ENCODE assay signal across 13 mouse cellular contexts in genomic region chr5:77123597-77123996, GRCm38 (mm10). TPM values are rescaled to one million over a fixed set of nuclear protein-coding genes. Genes with fewer than 3 reads are reported as not detected.
DNase-seq lines count a peak whose midpoint lies in the region; ATAC-seq and TF ChIP-seq lines count a peak whose summit lies in the region.
"Had no signal": no experiment of that assay in that cellular context is flagged by ENCODE, and none has a peak within 500 bp of the region (broad histone marks: within the 10 kb centered on the region; RNA-seq: fewer than 3 reads in every experiment).

No protein-coding gene starts in this region.

- no peak for TF ChIP-seq CTCF in hindbrain, postnatal 0 days (IDR thresholded peaks at IDR 0.05; ENCODE audit: low read depth)

- H3K4me1 ChIP-seq in heart, embryonic 10.5 days, result peaks cover 49% of the 10 kb centered on the region
- peaks cover 23% of the 10 kb centered on the region for H3K4me1 ChIP-seq in heart, embryonic 11.5 days (ENCODE audit: control insufficient read depth, insufficient read depth, low read length)
- 0 out of 2 replicates have a peak, but pooled peaks cover 15% of the 10 kb centered on the region for H3K4me1 ChIP-seq in hindbrain, postnatal 0 days (ENCODE audit: insufficient read depth, low read length)
- peaks cover 14% of the 10 kb centered on the region for H3K4me1 ChIP-seq in hindbrain, embryonic 16.5 days (ENCODE audit: control insufficient read depth, insufficient read depth, low read depth, low read length)
- H3K4me1 ChIP-seq in lung, embryonic 15.5 days, result peaks cover 29% of the 10 kb centered on the region
- peaks cover 37% of the 10 kb centered on the region for H3K4me1 ChIP-seq in neural tube, embryonic 13.5 days (replicated peaks)

- DNase-seq in heart, embryonic 10.5 days (ENCODE audit: low spot score), result no peak
- no peak for DNase-seq in hindbrain, postnatal 0 days (ENCODE audit: low spot score)
- no peak for DNase-seq in lung, postnatal 4 days
- DNase-seq in thymus, postnatal 0 days (ENCODE audit: low spot score), result no peak
- DNase-seq: cerebellum, postnatal 14 days; gastrocnemius, postnatal 10 days; lung, embryonic 14.5 days; right cerebral cortex, postnatal 25 days had no signal

- no peaks in the 10 kb centered on the region for H3K9me3 ChIP-seq in heart, embryonic 10.5 days
- H3K9me3 ChIP-seq in heart, embryonic 11.5 days (replicated peaks; ENCODE audit: control insufficient read depth, low read length), result peaks cover 3% of the 10 kb centered on the region; the same call in 1 of the 2 replicates
- H3K9me3 ChIP-seq in hindbrain, postnatal 0 days (ENCODE audit: low read length), result peaks cover 4% of the 10 kb centered on the region; the same call in 1 of the 2 replicates
- peaks cover 3% of the 10 kb centered on the region; the same call in 1 of the 2 replicates for H3K9me3 ChIP-seq in hindbrain, embryonic 16.5 days (ENCODE audit: control insufficient read depth, low read length)
- no peaks in the 10 kb centered on the region; the same call in 1 of the 2 replicates for H3K9me3 ChIP-seq in lung, embryonic 15.5 days
- H3K9me3 ChIP-seq in neural tube, embryonic 13.5 days, result no peaks in the 10 kb centered on the region

- 62% methylated on average over 9 of the region's 9 CpGs for WGBS in heart, embryonic 10.5 days
- WGBS in heart, embryonic 11.5 days (ENCODE audit: insufficient replicate concordance), result 68% methylated on average over 9 of the region's 9 CpGs
- 62% methylated on average over 9 of the region's 9 CpGs for WGBS in hindbrain, postnatal 0 days
- WGBS in hindbrain, embryonic 16.5 days, result 66% methylated on average over 9 of the region's 9 CpGs
- WGBS in lung, embryonic 15.5 days, result 67% methylated on average over 9 of the region's 9 CpGs
- 55% methylated on average over 9 of the region's 9 CpGs for WGBS in neural tube, embryonic 13.5 days

- H3K4me2 ChIP-seq in heart, embryonic 11.5 days, result no peak overlapping the region
- no peak overlapping the region for H3K4me2 ChIP-seq in hindbrain, postnatal 0 days (ENCODE audit: low read depth, low read length)
- H3K4me2 ChIP-seq in hindbrain, embryonic 16.5 days (ENCODE audit: low read length), result no peak overlapping the region
- no peak overlapping the region for H3K4me2 ChIP-seq in lung, embryonic 15.5 days
- H3K4me2 ChIP-seq in neural tube, embryonic 13.5 days, result no peak overlapping the region
- H3K4me2 ChIP-seq: lung, embryonic 14.5 days had no signal

- no peak overlapping the region for H3K9ac ChIP-seq in heart, embryonic 11.5 days (ENCODE audit: low read depth, low read length)
- no peak overlapping the region for H3K9ac ChIP-seq in hindbrain, postnatal 0 days (replicated peaks; ENCODE audit: low read length)
- H3K9ac ChIP-seq in hindbrain, embryonic 16.5 days (ENCODE audit: low read depth, low read length), result no peak overlapping the region
- H3K9ac ChIP-seq in lung, embryonic 15.5 days, result no peak overlapping the region
- H3K9ac ChIP-seq in neural tube, embryonic 13.5 days, result no peak overlapping the region
- H3K9ac ChIP-seq: lung, embryonic 14.5 days had no signal

- H3K27ac ChIP-seq in heart, embryonic 10.5 days, result peak overlapping the region; percentile 42; the same call in 1 of the 2 replicates
- H3K27ac ChIP-seq in heart, embryonic 11.5 days (ENCODE audit: low read depth, low read length), result no peak overlapping the region; the same call in 1 of the 2 replicates
- H3K27ac ChIP-seq in hindbrain, postnatal 0 days, result peak overlapping the region; percentile 81; the same call in 1 of the 2 replicates
- H3K27ac ChIP-seq in hindbrain, embryonic 16.5 days (ENCODE audit: low read depth, low read length), result no peak overlapping the region
- 0 out of 2 replicates have a peak overlapping the region, but pooled peaks have one; percentile 16 for H3K27ac ChIP-seq in lung, embryonic 15.5 days
- peak overlapping the region; percentile 77 for H3K27ac ChIP-seq in neural tube, embryonic 13.5 days (replicated peaks)
- H3K27ac ChIP-seq: left cerebral cortex, adult 2 months had no signal

- no peak overlapping the region for H3K4me3 ChIP-seq in heart, embryonic 10.5 days
- H3K4me3 ChIP-seq in heart, embryonic 11.5 days (ENCODE audit: low read depth, low read length), result no peak overlapping the region
- no peak overlapping the region for H3K4me3 ChIP-seq in hindbrain, postnatal 0 days (ENCODE audit: low read length)
- no peak overlapping the region for H3K4me3 ChIP-seq in hindbrain, embryonic 16.5 days (ENCODE audit: low read length)
- H3K4me3 ChIP-seq in lung, embryonic 15.5 days, result no peak overlapping the region
- H3K4me3 ChIP-seq in neural tube, embryonic 13.5 days, result no peak overlapping the region
- H3K4me3 ChIP-seq: left cerebral cortex, adult 2 months had no signal

- H3K27me3 ChIP-seq in heart, embryonic 10.5 days (ENCODE audit: insufficient read depth, poor library complexity, severe bottlenecking), result peaks cover 6% of the 10 kb centered on the region; the same call in 1 of the 2 replicates
- H3K27me3 ChIP-seq in heart, embryonic 11.5 days (ENCODE audit: control insufficient read depth, insufficient read depth, low read length), result no peaks in the 10 kb centered on the region
- H3K27me3 ChIP-seq in hindbrain, postnatal 0 days (ENCODE audit: insufficient read depth, low read length), result no peaks in the 10 kb centered on the region
- H3K27me3 ChIP-seq in hindbrain, embryonic 16.5 days (replicated peaks; ENCODE audit: control insufficient read depth, insufficient read depth, low read length), result no peaks in the 10 kb centered on the region
- H3K27me3 ChIP-seq in lung, embryonic 15.5 days, result no peaks in the 10 kb centered on the region
- no peaks in the 10 kb centered on the region for H3K27me3 ChIP-seq in neural tube, embryonic 13.5 days

- no peak for ATAC-seq in heart, embryonic 11.5 days (replicated peaks; ENCODE audit: insufficient number of reproducible peaks, low FRiP score, low TSS enrichment)
- no peak for ATAC-seq in hindbrain, postnatal 0 days
- no peak for ATAC-seq in hindbrain, embryonic 16.5 days
- ATAC-seq in lung, embryonic 15.5 days (ENCODE audit: borderline replicate concordance, extremely low read depth, low FRiP score, low TSS enrichment), result no peak
- ATAC-seq in neural tube, embryonic 13.5 days (ENCODE audit: low read depth), result no peak

- H3K36me3 ChIP-seq in heart, embryonic 10.5 days, result no peaks in the 10 kb centered on the region
- no peaks in the 10 kb centered on the region for H3K36me3 ChIP-seq in heart, embryonic 11.5 days (ENCODE audit: control insufficient read depth, insufficient read depth, low read length)
- H3K36me3 ChIP-seq in hindbrain, postnatal 0 days (ENCODE audit: insufficient read depth, low read length), result no peaks in the 10 kb centered on the region
- no peaks in the 10 kb centered on the region for H3K36me3 ChIP-seq in hindbrain, embryonic 16.5 days (ENCODE audit: control insufficient read depth, insufficient read depth, low read length)
- no peaks in the 10 kb centered on the region for H3K36me3 ChIP-seq in lung, embryonic 15.5 days
- H3K36me3 ChIP-seq in neural tube, embryonic 13.5 days, result no peaks in the 10 kb centered on the region

RNA-seq across cellular contexts. Expression of gene Hopx, which starts 8.7 kb away (rescaled TPM):
- polyA plus RNA-seq in heart, embryonic 10.5 days (2016; fragmentation: Nextera tagmentation; extraction: Ambion mirVana), result 6.7 and 11.5 TPM in 2 replicates
- polyA plus RNA-seq in heart, embryonic 11.5 days (2014; fragmentation: Nextera tagmentation; extraction: Ambion mirVana), result 13.0 and 19.7 TPM in 2 replicates
- 69.6 and 94.8 TPM in 2 replicates for total RNA-seq in hindbrain, postnatal 0 days (2014; rRNA removed)
- polyA plus RNA-seq in hindbrain, postnatal 0 days (2015; fragmentation: Nextera tagmentation; extraction: Ambion mirVana), result 7.3 and 10.3 TPM in 2 replicates
- 4.9 and 6.7 TPM in 2 replicates for polyA plus RNA-seq in hindbrain, embryonic 16.5 days (2015; fragmentation: Nextera tagmentation; extraction: Ambion mirVana)
- 6.4 and 7.9 TPM in 2 replicates for polyA plus RNA-seq in lung, embryonic 15.5 days (2015; fragmentation: Nextera tagmentation; extraction: Ambion mirVana)
- 8.8 and 9.2 TPM in 2 replicates for polyA plus RNA-seq in neural tube, embryonic 13.5 days (2015; fragmentation: Nextera tagmentation; extraction: Ambion mirVana)
- polyA plus RNA-seq in thymus, postnatal 0 days (2015; fragmentation: Nextera tagmentation; extraction: Ambion mirVana), result 0.59 and 0.77 TPM in 2 replicates

Comparison
In these comparisons a context has a peak if more than half of its experiments do, and no peak if none do; other contexts are left out.
1. H3K27ac ChIP-seq: peak in heart, embryonic 10.5 days (single experiment), hindbrain, postnatal 0 days (single experiment), lung, embryonic 15.5 days (single experiment) and neural tube, embryonic 13.5 days (single experiment); none in heart, embryonic 11.5 days (single experiment) and hindbrain, embryonic 16.5 days (single experiment).